Mouse (Mus musculus): Measurements from ENCODE around the gene Fh1.

The Fh1 gene

DNA sequence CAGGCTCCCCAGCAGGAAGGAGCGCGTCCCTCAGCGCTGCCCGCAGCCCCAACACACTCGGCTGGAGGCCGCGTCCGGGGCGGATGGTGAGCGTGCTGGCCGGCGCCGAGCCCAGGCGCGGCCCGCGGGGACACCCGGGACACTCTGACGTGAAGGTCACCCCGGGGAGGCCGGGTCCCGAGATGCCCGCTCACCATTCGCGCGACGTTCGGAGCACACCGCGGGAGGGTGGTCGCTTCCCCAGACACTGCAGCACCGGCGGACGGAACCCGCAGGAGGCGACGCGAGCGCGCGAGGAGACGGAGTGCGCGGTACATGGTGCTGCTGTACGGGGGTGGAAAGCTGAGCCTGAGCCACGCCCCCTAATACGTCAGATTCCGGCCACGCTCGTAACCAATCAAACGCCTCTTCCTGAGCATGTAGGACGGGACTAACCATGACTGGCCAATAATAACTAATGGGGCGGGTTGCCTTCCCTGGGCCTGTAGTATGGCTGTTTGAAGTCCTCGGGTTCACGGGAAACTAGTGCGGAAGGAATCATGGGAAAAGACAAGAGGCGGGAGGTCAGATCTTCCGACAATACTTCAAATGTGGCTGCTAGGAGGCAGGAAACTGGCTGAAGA is at the start of gene Fh1:
Fh1 (minus strand) TSS at position 379 of the 623 bp plus-strand sequence.
- DNase-seq (ENCODE audit: low spot score), result peak; percentile 96

DNA sequence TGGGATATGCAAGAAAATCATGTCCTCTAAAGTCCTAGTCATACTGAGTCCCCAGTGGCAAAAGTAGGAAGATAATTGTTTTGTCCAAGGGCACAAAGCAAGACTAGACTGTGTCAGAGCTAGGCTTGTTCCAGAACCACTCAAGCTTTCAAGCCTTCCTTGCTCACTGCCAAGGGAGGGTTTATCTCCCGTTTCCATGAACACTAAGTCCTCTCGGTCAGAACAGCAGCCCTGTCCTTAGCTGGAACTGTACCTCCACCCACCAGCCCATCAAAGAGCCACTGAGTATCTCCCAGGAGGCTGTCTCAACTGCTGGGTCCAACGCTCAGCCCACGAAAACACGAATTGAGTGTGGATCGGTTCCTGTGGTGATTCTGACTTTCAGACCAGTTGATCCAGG is 49.7 kb upstream of the Fh1 start:
- no peak for DNase-seq (ENCODE audit: low spot score)

DNA sequence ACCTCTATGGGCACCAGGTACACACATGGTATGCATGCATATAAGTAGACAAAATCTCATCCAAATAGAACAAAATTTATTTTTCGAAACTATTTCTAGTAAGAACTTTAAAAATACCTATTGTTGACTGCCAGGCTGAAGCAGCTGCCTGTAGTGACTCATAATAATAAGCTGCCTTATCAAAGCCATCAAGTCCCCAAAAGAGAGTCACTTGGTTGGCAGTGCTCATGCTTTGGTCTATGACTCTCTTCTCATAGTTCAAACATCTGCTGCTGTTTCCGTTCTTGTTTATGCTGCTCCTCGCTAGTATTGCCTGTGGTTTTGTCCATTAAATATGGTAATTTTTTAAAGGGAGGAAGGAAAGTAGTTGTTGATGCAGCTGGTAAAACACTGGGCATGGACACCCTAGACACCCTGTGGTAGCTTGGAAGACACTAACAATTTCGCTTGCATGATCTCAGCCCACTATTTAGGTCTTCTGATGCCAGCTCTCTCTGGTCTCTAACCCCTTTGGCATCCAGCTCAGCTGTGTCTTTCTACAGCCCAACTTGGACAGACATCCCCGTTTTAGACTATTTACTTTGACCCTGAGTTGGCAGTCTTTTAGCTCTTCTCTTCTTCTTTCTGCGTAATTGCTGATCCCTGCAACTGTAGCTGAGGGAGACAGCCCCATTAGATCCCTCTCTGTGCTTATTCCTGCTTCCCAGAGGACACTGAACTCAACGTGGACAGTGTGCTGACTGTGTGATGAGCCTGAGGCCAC is 48.3 kb upstream of the Fh1 start:
- no peak for DNase-seq (ENCODE audit: low spot score)

DNA sequence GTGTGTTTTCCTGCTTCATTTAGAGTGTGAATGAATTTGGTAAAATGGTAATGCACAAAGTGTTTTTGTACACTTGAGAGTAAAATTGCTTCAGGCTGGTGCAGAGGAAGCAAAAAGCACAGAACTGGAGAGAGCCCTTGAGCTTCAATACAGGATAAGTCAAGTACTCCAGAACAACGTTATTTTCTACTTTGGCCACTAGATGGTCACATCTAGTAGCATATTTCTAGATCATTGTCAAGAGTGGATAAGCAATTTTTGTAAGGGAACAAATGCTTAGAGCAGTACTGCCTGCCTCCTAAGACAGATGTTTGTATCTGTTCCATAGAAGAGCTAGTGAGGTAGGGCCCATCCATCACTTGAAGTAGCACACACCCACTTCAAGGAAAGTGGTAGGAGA is 46.2 kb upstream of the Fh1 start:
- no peak for DNase-seq (ENCODE audit: low spot score)

DNA sequence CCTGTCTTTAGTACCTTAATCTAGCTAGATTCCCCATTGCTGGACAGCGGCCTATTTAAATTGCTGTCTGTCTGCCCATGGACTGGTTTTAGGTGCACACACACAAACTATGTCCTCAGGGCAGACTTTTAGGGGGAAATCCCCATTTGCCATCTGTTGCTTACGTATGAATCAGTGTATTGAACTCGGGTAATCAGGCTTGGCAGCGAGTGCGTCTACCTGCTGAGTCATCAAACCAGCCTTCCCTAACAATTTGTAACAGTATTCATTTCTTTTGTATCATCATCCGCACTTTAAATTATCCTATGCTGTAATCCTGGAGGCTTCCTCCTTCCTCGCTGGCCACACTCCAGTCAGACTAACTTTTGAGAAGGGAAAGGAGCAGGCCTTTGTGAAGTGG is 44.6 kb upstream of the Fh1 start:
- DNase-seq (ENCODE audit: low spot score), result no peak

DNA sequence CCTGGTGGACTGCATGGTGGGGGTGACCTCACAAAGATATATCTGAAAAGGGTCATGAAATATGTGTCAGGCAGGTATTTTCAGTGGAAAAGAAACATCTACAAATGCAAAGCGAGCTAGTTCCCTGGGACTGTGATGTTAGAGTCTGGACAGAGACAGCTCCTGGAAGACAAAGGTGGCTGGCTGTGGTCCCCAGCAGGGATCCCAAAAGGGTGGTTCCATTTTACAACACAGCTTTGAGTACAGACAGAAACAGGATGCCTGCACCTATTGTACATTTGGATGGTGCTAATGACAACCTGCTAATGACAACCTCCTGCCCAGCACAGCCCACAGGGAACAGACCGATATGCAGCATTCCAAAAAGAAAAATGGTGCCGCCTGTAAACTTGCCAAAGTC is 44.0 kb upstream of the Fh1 start:
- no peak for DNase-seq (ENCODE audit: low spot score)

DNA sequence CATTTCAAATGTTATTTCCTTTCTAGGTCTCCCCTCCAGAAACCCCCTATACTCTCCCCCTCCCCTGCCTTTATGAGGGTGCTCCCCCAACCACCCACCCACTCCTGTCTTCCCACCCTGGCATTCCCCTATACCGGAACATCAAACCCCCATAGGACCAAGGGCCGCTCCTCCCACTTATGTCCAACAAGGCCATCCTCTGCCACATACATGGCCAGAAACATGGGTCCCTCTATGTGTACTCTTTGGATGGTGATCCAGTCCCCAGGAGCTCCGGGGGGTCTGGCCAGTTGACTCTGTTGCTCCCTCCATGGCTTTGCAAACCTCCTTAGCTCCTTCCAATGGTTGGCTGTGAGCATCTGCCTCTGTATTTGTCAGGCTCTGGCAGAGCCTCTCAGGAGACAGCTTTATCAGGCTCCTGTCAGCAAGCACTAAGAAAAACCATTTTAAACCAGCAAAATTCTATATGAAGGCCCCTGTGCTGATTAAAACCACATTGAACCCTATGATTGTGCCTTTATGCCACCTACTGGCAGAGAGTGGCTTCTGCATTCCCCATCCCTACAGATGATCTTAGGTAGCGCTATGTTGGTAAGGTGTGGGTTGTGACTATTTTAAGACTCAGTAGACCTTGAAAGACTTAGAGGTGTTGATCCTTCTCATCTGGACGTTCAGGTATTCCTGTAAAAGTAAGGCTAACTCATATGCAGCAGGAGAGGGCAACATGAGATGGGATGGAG is 43.4 kb upstream of the Fh1 start:
- no peak for DNase-seq (ENCODE audit: low spot score)

DNA sequence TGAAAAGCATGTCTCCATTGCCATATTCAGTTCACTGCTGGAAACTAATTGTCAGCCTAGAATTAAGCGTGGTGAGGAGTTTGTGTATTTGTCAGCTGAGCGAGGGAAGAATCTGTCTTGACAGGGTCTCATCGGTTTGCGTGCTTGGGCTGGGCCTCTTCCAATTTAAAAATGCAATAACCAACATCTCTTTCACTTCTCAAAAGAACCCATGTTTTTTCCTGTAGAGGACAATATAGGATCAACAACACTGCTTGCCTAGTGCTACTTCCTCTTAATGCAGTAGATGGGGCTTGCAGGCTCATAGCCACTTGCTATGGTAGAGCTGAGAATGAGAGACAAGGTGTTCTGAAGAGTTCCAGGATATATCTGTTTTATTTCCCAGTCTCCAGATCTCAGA is 34.5 kb upstream of the Fh1 start:
- no peak for DNase-seq (ENCODE audit: low spot score)

DNA sequence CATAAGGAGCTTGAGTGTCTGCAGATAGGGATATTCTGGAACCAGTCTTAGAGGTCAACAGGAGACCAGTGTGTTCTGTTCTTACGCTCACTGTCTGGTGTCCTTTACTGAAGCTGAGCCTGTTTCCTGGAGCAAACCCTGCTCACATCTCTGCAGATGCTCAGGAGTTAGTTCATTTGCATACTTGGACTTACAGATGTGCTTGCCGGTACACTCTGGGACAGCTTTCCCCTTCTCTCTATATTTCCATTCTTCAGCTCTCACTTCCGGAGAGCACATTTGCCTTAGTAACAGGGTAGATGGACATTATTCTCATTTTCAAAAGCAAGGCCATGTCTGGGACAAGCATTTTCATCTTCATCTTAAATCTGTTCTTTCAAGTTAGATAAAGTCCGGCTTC is 23.2 kb upstream of the Fh1 start:
- no peak for DNase-seq (ENCODE audit: low spot score)

DNA sequence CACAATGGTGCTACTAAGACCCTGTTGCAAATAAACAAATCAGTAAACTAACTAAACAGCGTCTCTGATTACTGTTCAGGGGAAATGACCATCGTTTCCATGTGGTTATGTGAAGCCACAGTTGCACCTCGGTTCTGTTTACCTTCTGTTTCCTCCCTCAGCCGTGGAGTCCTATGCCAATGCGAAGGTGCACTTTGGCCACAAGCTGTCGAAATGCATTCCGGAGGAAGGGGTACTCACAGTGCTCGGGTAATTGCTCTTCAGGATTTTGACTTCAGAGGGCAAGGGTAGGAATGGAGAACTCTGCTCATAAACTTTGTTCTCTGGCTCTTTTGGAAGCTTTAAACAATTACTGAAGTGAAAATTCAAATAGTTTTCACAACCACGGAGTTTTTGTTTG is 21.5 kb upstream of the Fh1 start:
- no peak for DNase-seq (ENCODE audit: low spot score)

DNA sequence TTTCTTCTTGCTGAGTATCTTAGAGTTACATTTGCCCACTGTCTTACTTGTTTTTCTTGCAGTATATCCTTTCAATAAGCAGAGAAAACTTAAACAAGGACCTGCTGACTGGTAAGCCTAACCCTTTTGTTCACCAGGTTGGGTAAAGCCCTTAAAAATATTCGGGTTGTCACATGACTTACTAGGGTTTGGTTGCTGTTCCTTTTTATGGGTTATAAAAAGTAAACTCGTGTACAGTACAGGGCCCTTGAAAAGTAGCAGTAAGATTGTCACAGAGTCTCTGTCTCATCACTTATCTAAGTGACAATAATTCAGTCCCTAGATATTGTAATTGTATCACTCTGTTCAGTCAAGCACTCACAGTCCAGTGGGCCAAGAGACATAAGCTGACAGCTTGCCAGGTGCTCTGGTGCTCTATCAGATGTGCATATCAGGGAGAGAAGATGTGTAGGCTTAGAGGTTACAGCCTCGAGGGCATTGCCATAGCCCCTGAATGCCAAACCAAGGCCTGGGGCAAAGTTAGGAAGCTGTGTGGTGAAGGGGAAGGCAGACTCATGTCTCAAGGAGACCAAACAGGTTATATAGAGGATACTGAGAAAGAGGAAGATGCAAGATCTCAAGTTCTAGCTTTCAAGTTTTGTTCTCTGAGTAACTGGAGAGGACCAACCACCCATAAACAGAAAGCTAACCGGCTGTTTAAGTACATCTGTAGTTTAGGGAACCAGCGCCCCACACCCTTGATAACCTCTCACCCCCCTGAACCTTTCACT is 18.2 kb upstream of the Fh1 start:
- no peak for DNase-seq (ENCODE audit: low spot score)

DNA sequence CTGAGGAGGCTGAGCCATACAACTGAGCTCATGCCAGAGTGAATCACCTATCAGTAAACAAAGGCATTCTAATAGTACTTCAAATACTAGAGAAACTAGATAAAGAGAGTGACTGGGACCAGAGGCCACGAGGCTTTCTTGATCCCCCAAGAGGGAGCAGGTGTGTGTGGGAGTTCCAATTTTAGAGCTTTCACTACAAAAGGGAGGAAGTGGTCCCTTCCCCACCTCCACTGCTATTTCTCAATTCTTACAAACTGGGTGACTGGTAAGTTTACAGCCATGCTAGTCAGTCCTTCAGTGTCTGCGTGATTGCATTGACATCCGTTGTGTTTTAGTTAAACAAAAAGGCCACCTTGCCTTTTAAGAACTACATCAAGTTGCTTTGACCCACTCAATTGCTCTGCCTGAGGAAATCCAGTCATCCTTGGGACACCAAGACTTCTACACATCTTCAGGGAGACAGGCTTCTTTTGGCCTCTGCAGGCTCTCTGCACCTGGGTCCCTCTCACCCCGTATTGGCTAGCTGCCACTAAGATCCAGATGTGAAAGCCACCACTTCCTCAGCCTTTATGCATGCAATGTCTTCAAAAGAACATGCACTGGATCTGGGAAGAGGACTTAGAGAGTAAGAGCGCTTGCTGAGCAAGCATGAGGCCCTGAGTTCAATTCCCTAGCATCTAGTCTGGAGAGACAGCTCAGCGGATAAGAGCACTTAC is 15.2 kb upstream of the Fh1 start:
- DNase-seq (ENCODE audit: low spot score), result no peak

DNA sequence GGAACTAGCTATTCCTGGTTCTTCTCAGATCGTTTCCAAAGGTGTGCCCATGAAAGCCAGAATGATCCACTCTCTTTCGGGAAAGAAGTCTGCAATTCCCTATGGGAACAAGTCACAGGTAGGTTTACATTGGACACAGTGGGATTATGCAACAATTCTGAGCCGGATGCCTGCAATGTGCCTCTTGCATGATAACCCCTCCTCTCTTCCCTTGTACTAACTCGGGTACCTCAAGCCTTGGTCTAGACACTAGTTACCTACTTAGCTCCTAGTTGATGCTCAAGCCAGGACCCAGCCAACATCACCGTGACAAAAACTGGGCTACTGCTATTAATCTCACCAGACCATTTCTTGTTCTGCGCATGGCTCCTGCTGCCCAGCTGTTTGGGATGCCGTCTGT is 13.6 kb upstream of the Fh1 start:
- DNase-seq (ENCODE audit: low spot score), result no peak

DNA sequence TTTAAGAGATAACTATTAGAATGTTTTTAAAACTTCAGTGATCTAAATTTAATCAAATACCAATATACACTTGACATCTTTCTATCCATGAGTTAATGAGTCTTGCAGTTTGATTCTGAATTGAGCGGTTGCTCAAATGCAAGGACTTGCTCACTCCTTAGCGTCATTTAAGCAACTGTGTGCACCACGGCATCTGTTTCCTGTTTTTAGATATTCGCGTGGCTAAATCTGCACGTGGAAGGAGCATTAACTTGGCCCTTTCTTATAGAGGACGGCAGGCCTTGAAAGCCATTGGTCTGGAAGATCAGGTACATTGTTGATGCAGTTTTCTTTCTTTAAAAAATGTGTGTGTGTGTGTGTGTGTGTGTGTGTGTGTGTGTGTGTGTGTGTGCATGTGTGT is 12.2 kb upstream of the Fh1 start:
- no peak for DNase-seq (ENCODE audit: low spot score)

DNA sequence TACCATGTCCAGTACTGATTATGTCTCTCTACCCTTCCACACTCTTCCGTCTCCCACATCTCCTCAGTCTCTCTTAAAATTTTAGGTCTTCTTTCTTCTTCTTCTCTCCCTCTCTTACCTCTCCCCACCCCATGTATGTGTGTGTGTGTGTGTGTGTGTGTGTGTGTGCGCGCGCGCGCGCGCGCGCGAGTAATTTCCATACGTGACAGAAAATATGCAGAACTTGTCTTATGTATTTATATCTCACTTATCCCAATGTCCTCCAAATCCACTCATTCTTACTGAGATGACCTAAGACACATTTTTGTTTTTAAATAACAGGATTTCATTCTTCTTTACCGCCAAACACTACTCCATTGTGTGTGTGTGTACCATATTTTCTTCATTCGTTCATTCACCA is 7.0 kb upstream of the Fh1 start:
- no peak for DNase-seq (ENCODE audit: low spot score)

DNA sequence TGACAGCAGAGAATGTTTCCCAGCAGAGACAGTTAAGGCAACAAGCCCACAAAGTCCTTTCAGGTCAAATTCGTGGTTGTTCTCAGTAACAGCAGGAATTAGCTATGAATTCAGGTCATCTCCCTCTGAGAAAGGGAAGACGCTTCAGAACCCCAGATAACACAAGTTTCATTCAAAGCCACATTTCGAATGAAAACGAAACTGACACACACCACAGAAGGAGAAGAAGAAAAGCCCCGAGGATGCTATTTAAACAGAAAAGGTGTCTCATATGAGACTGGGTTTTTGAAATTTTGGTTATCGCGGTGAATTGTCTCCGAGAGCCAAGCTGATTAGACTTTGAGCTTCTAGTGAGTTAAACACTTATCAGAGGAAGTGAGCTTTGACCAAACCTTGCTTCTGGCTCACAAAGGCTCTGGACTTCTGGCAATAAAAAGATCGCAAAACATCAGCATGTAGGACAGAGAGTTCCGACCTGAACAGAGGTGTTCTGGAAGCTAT is 6.3 kb upstream of the Fh1 start:
- DNase-seq (ENCODE audit: low spot score), result no peak

DNA sequence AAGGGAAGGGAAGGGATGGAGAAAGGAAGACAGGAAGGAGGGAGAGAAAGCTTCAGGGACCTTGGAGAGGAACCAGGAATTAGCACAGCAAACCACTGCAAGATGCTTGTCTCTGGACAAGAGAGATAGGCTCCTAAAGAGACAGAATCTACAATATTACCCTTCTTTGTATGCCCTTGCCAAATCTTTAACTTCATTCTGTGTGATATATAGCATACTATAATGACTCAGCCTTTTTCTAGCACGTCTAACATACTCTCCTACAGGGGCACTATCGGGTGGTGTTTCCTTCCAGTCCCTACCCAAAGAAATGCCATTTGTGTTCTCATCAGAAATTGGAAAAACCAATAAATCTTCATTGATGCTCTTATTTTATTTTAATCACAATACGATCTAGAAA is 5.6 kb upstream of the Fh1 start:
- no peak for DNase-seq (ENCODE audit: low spot score)

DNA sequence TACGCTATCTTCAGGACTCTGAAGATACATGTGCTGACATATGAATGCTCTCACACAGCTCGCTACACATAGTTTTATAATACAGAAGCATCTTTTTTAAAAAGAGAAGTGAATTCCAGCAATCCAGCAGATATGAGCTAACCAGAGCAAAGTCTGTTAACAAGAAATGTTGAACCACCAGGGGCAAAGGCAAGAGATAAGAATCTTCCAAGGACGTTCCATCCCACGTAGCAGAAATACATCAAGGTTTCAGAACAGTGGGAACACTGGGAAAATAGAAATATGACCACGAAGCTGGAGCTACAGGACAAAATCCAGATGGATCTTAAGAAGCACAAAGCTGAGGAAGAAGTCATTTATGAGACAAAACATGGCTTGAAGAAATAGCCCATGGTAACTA is 4.9 kb upstream of the Fh1 start:
- no peak for DNase-seq (ENCODE audit: low spot score)

DNA sequence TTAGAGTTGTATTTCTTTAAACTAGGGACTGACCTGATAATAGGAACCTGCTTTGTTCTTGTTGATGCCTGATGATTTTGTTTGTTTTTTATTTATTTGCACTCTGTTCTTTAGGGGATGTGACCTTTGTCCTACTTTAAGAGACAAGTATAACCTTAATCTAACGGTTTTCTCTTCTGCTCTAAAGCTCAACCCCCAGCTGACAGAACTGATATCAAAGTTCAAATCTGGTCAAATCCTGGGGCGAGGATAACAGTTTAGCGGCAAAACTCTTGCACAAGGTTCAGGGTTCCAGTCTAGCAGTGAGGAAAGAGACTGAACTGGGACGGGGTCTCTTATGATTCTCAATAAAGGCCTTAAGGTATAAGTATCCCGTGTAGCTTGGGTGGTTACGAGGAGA is 3.8 kb upstream of the Fh1 start:
- DNase-seq (ENCODE audit: low spot score), result no peak

DNA sequence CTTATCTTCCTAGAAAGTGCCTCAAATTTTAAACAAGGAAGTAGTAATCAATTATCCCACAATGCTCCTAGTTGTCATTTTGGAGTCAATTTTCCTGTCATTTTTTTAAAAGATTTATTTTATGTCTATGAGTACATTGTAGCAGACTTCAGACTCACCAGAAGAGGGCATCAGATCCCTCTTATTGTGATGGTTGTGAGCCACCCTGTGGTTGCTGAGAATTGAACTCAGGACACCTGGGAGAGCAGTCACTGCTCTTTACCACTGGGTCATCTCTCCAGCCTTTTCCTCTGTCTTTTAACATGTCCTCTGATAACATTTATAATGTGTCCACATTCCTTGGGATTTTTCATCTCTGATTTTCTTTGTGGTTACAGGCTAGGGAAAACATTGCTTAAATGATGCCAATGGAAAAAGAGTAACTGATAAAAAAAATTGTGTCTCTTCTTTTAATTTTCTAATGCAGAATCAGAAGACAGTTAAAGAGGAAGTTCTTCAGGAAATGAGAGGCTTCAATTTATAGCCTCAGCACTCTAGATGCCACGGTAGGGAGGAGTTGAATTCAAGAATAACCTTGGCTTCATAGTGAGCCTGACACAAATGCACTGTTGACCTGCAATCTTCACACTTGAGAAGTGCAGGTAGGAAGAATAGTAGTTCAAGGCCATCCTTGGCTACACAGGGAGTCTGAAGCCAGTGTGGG is 706 bp upstream of the Fh1 start:
- DNase-seq (ENCODE audit: low spot score), result peak; percentile 22

DNA sequence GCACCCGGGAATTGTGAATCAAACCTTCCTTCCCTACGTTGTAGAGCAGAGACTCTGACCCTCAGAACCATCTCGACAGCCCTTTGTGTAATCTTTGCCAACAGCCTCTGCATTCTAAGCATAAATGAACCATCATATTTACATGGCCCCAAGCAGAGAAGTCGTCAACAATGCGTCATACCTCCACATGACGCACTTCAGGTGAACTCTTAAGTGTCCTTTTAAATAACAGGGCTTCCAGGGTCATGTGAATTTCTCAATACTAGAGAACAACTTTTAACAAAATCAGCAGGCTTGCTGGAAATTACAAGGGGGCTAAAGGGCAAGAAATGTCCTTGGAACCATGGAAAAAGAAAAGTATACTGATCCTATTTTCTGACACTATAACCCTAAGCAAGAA is 1.8 kb downstream of the Fh1 start:
- no peak for DNase-seq (ENCODE audit: low spot score)
